Mouse (Mus musculus) ES-E14 (cell line): ENCODE measurements around the gene Mettl21a.

Experiments
- HCFC1 ChIP-seq: IDR thresholded peaks from 2 replicates; pipeline ENCODE4 v1.6.1; 2012; ENCODE audit warnings: low read length, inconsistent platforms, borderline replicate concordance; ENCODE audit not compliant: insufficient read depth
- MAFK ChIP-seq: IDR thresholded peaks from 2 replicates; pipeline ENCODE4 v1.6.1; 2014; ENCODE audit warnings: mild to moderate bottlenecking, low read depth, low read length, inconsistent platforms; ENCODE audit not compliant: insufficient read depth
- ZNF384 ChIP-seq: IDR thresholded peaks from 2 replicates; pipeline ENCODE4 v1.6.1; 2012; ENCODE audit warnings: low read depth, low read length, inconsistent platforms

GRCm38 (mm10) chr1:64603381-64603780, 13.7 kb downstream of the Mettl21a start:
- TF ChIP-seq HCFC1: no peak
- no peak for TF ChIP-seq ZNF384
- TF ChIP-seq MAFK: no peak
